Mouse (Mus musculus): ENCODE measurements around the gene Taf1a.
A peak's percentile ranks its signal among the peaks of the same experiment; 100 is the strongest.

The Taf1a gene

DNA sequence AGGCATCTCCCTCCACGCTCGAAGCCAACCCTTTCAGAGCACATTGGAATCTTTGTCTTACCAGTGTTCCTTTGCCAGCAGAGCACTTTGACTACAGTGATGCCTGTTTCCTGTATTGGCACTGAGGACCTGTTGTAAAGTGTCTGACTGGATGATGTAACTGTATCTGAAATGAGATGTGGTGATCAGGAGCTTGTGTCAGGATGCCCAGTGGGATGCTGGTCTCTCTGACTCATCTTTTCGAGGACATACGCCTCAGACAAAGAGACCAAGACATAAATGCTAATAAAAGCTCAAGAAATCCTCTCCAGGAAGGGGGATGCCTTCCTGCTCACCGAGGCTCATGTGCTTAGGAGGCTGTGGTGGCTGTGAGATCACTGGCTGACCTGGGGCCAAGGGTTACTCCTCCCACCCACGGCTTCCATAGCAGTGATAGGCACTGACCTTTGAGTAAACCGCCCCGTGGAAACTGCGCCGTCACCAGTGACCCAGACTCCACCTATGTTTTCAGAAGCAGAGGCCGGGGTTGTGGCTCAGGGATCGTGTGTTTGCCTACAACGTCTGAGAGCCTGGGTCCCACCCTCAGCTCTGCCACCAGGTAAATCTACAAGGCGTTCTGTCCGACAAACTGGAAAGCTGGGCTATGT lies 25.4 kb downstream of the Taf1a start:
- no peak for DNase-seq

DNA sequence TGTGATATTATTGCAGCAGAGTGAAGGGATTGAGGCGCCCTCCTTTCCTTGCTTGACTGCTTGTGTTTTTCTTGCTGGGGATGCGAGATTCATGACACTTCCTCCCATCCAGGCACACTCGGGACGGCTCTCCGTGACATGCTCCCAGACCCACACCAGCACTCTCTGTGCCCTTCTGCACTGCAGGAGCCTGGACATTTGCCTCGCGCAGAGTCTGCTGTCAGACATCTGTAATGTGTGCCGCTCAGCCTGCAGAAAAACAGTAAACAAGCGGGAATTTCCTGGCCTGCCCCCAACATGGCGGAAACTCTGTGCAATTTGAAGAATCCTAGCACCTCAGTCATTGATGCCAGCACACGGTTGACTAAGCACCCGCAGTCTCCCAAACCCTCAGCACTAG lies 29.1 kb downstream of the Taf1a start, which contains the start of gene Hhipl2:
Hhipl2 (plus strand) TSS at position 343 of the 400 bp plus-strand sequence.
- no peak for DNase-seq

GRCm38 (mm10) chr1:183419741-183420140 lies 31.0 kb downstream of the Taf1a start:
- DNase-seq, result no peak

DNA sequence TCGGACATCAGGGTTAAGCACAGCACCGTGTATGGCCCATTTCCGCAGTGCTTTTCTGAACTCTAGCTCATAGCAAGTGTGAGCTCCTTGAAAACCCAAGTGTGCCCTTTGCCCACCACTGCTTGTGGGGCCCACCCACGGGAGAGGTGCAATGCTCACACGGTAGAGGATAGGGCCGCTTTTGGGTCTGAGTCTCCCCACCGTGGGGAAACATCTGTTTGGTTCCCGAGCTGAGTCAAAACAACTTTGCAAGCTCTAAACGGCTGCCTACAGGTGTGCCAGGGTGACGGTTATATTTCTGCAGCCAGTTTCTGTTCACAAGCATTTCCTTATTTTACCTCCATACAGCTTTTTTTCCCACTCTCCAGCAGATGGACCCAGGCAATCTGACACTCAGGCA lies 31.5 kb downstream of the Taf1a start:
- DNase-seq, result peak; percentile 69

DNA sequence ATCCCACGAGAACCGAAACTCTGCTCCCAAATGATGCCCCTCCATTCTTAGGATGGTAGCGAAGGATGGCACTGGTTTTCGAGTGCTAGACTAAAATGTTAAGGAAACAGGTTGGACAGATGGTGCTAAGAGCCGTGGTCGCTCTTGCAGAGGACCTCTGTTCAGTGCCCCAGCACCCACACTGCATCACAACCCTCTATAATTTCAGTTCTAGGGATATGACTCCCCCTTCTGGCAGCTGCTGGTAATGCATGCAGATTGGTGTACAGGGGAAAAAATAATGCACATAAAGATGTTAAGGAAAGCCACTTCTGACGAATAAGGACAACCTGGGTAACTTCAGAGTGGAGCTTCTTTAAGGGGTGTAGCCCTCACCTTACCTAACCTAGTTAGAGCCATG lies 35.3 kb downstream of the Taf1a start:
- DNase-seq, result no peak

DNA sequence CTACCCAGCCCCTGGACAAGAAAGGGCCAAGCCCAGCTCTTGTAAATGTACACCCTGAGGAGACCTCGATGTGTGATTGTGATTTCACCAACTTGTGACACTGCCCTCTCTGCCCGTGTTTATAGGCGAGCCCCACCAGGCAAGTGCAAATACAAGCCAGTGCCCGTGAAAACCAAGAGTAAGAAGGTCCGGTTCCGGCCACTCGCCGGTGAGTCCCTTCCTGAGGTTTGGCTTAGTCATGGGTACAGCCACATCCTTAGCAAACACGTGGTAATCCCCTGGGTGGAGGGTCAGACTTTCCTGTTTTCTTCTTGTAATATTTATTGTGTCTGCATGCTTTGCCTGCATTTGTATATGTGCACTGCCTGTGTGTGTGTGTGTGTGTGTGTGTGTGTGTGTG lies 46.1 kb downstream of the Taf1a start:
- DNase-seq, result no peak

- peak; percentile 81 for DNase-seq
These were observed 50.3 kb downstream of the Taf1a start for GRCm38 (mm10) chr1:183439036-183439435.

- peak; percentile 80 for DNase-seq
These were observed 53.4 kb downstream of the Taf1a start for GRCm38 (mm10) chr1:183442015-183442774.

GRCm38 (mm10) chr1:183453066-183453465 lies 64.3 kb downstream of the Taf1a start:
- no peak for DNase-seq
